Mouse (Mus musculus) hindbrain, embryonic 16.5 days (tissue): ENCODE data around the gene Blzf1. TPM values are rescaled to one million over a fixed set of nuclear protein-coding genes. Genes with fewer than 3 reads are reported as not detected.
A peak's percentile ranks its signal among the peaks of the same experiment; 100 is the strongest.

ENCODE experiments used
- ATAC-seq: fragments of 200-750 bp; cut with Nextera tagmentation; 2 replicates; pipeline ENCODE4 v1.8.0; 2017; ENCODE audit warnings: moderate TSS enrichment, moderate library complexity
- H3K27ac ChIP-seq: fragments of 300-500 bp; sonication (generic); 2 replicates; pipeline ENCODE4 v1.5.1; 2014; ENCODE audit warnings: low read depth, mild to moderate bottlenecking, control low read depth, low read length, moderate library complexity
- H3K27me3 ChIP-seq: fragments of 300-500 bp; sonication (generic); replicated peaks from 2 replicates; pipeline ENCODE4 v1.6.1; 2014; ENCODE audit warnings: low read length; ENCODE audit not compliant: control insufficient read depth, insufficient read depth
- H3K36me3 ChIP-seq: fragments of 300-500 bp; sonication (generic); 2 replicates; pipeline ENCODE4 v1.6.1; 2014; ENCODE audit warnings: mild to moderate bottlenecking, low read length, moderate library complexity, mixed read lengths; ENCODE audit not compliant: control insufficient read depth, insufficient read depth
- H3K4me1 ChIP-seq: fragments of 300-500 bp; sonication (generic); 2 replicates; pipeline ENCODE4 v1.6.1; 2014; ENCODE audit warnings: low read depth, low read length; ENCODE audit not compliant: control insufficient read depth, insufficient read depth
- H3K4me2 ChIP-seq: fragments of 300-500 bp; sonication (generic); 2 replicates; pipeline ENCODE4 v1.6.1; 2014; ENCODE audit warnings: mild to moderate bottlenecking, low read length, control low read depth, moderate library complexity
- H3K4me3 ChIP-seq: fragments of 300-500 bp; sonication (generic); 2 replicates; pipeline ENCODE4 v1.5.1; 2014; ENCODE audit warnings: mild to moderate bottlenecking, low read length, control low read depth, moderate library complexity
- H3K9ac ChIP-seq: fragments of 300-500 bp; sonication (generic); 2 replicates; pipeline ENCODE4 v1.6.1; 2014; ENCODE audit warnings: low read depth, mild to moderate bottlenecking, control low read depth, low read length, moderate library complexity
- H3K9me3 ChIP-seq: fragments of 300-500 bp; sonication (generic); 2 replicates; pipeline ENCODE4 v1.6.1; 2014; ENCODE audit warnings: mild to moderate bottlenecking, low read length, moderate library complexity; ENCODE audit not compliant: control insufficient read depth
- WGBS: fragments of 180-500 bp; shearing (Covaris S2); extraction: QIAGEN DNeasy Blood & Tissue Kit; methylation state at CpG from one replicate; pipeline ENCODE4 v1.1.7; 2014; 5-methylcytosine and 5-hydroxymethylcytosine counted together
- polyA plus RNA-seq: library from polyadenylated mRNA; unstranded; fragments of >200 nt; fragmentation: Nextera tagmentation; extraction: Ambion mirVana; gene quantifications from 2 replicates; pipeline ENCODE4 v1.2.1, GENCODE M21; 2015

The Blzf1 gene
- polyA plus RNA-seq, 1 experiment from 2014 or later, result 31.3 TPM

- H3K9ac ChIP-seq, result no peak overlapping the region
- no peak overlapping the region for H3K4me3 ChIP-seq
- peaks cover 21% of the 10 kb centered on the region for H3K4me1 ChIP-seq
- H3K9me3 ChIP-seq, result no peaks in the 10 kb centered on the region
- no peaks in the 10 kb centered on the region for H3K27me3 ChIP-seq
- H3K27ac ChIP-seq, result no peak overlapping the region
- ATAC-seq, result no peak
- no peak overlapping the region for H3K4me2 ChIP-seq
- 87% methylated on average over 1 of the region's 1 CpGs for WGBS
- H3K36me3 ChIP-seq, result no peaks in the 10 kb centered on the region
Observed at GRCm38 (mm10) chr1:164251438-164251837, 55.9 kb downstream of the Blzf1 start.

GRCm38 (mm10) chr1:164250391-164251150 is 56.7 kb downstream of the Blzf1 start:
- no peak overlapping the region for H3K9ac ChIP-seq
- peak overlapping the region; percentile 76 for H3K4me2 ChIP-seq
- H3K4me1 ChIP-seq, result peaks cover 21% of the 10 kb centered on the region
- 61% methylated on average over 8 of the region's 8 CpGs for WGBS
- no peaks in the 10 kb centered on the region for H3K36me3 ChIP-seq
- H3K27me3 ChIP-seq, result no peaks in the 10 kb centered on the region
- no peak for ATAC-seq
- no peaks in the 10 kb centered on the region for H3K9me3 ChIP-seq
- H3K4me3 ChIP-seq, result peak overlapping the region; percentile 57
- H3K27ac ChIP-seq, result no peak overlapping the region

GRCm38 (mm10) chr1:164249332-164249711 is 58.0 kb downstream of the Blzf1 start:
- Histone ChIP-seq H3K9ac (peak overlapping the region; percentile 77), H3K27me3 (no peaks in the 10 kb centered on the region), H3K9me3 (no peaks in the 10 kb centered on the region), H3K4me2 (peak overlapping the region; percentile 76), H3K27ac (peak overlapping the region; percentile 59), H3K4me1 (peaks cover 21% of the 10 kb centered on the region), H3K36me3 (no peaks in the 10 kb centered on the region), H3K4me3 (peak overlapping the region; percentile 57)
- no peak for ATAC-seq
- under 1% methylated on average over 33 of the region's 33 CpGs for WGBS

GRCm38 (mm10) chr1:164248465-164249331 is 58.6 kb downstream of the Blzf1 start, which contains the start of gene Slc19a2:
Slc19a2 (plus strand) TSS chr1:164249046.
- peak; percentile 96 for ATAC-seq
- Histone ChIP-seq H3K36me3 (no peaks in the 10 kb centered on the region), H3K4me2 (peak within 1 kb of the TSS; percentile 76), H3K27me3 (no peaks in the 10 kb centered on the region), H3K9me3 (no peaks in the 10 kb centered on the region), H3K9ac (peak within 1 kb of the TSS; percentile 80), H3K27ac (peak within 1 kb of the TSS; percentile 79), H3K4me1 (peaks cover 21% of the 10 kb centered on the region), H3K4me3 (peak within 1 kb of the TSS; percentile 57)
- 0% methylated on average over 47 of the region's 79 CpGs for WGBS

DNA sequence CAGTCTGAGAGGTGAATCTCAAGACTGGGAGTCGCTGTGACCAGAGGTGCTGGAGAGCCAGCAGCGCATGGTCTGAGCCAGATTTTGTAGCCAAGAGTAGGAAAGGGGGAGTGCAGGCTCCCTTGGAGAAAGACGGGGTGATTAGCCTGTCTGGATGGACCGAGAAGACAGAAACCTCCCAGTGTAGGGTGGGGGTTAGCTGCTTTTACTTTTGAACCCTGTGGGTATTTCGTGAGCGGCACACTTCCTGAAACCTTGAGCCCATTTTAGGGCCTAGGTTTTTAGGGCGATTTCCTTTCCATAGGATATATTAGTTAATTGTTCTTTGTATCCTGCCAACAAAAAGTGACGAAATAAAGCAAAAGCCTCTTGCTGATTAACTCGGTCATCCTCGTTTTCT is 59.3 kb downstream of the Blzf1 start:
- H3K27ac ChIP-seq, result peak overlapping the region; percentile 79; the same call in 1 of the 2 replicates
- no peaks in the 10 kb centered on the region for H3K36me3 ChIP-seq
- peak overlapping the region; percentile 80 for H3K9ac ChIP-seq
- no peaks in the 10 kb centered on the region for H3K27me3 ChIP-seq
- peaks cover 21% of the 10 kb centered on the region for H3K4me1 ChIP-seq
- H3K4me3 ChIP-seq, result peak overlapping the region; percentile 57
- ATAC-seq, result no peak
- H3K9me3 ChIP-seq, result no peaks in the 10 kb centered on the region
- peak overlapping the region; percentile 76 for H3K4me2 ChIP-seq
- WGBS, result 6% methylated on average over 10 of the region's 10 CpGs

- Histone ChIP-seq H3K9me3 (no peaks in the 10 kb centered on the region), H3K4me2 (peak overlapping the region; percentile 76), H3K4me1 (peaks cover 21% of the 10 kb centered on the region), H3K4me3 (no peak overlapping the region), H3K27ac (no peak overlapping the region), H3K36me3 (no peaks in the 10 kb centered on the region), H3K9ac (peak overlapping the region; percentile 6; the same call in 1 of the 2 replicates), H3K27me3 (no peaks in the 10 kb centered on the region)
- WGBS, result 37% methylated on average over 8 of the region's 8 CpGs
- ATAC-seq, result no peak
Observed at GRCm38 (mm10) chr1:164247442-164247841, 59.8 kb downstream of the Blzf1 start.

- WGBS, result 70% methylated on average over 8 of the region's 8 CpGs
- ATAC-seq, result no peak
Observed at GRCm38 (mm10) chr1:164242809-164243208, 64.5 kb downstream of the Blzf1 start.

DNA sequence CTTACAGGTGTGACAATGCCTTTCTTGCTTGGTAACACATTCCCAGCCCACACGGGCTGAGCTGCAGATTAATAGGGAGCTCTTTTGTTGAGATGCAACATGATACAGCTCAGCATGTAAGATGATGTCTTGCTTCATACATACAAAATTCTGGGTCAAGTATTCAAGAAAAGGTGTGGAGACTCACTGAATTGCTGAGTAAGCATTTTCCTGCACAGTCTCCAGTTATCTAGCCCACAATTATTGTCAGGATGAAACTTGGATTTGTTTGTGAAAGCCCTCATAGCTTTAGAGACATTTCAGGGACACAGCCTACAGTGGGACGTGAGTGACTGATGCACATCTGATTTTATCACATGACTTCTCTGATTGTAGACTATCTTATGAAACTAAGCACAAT is 65.8 kb downstream of the Blzf1 start:
- ATAC-seq, result no peak
- no peaks in the 10 kb centered on the region for H3K4me1 ChIP-seq
- WGBS, result 87% methylated on average over 2 of the region's 2 CpGs

More at GRCm38 (mm10) chr1:164242809-164243208, 64.5 kb downstream of the Blzf1 start:
- no peak overlapping the region for H3K4me3 ChIP-seq
- no peaks in the 10 kb centered on the region for H3K27me3 ChIP-seq
- no peak overlapping the region for H3K9ac ChIP-seq
- H3K36me3 ChIP-seq, result no peaks in the 10 kb centered on the region
- H3K4me1 ChIP-seq, result peaks cover 4% of the 10 kb centered on the region
- H3K27ac ChIP-seq, result no peak overlapping the region
- no peaks in the 10 kb centered on the region for H3K9me3 ChIP-seq
- no peak overlapping the region for H3K4me2 ChIP-seq

More for the DNA sequence above, 65.8 kb downstream of the Blzf1 start:
- Histone ChIP-seq H3K36me3 (no peaks in the 10 kb centered on the region), H3K4me2 (no peak overlapping the region), H3K27me3 (no peaks in the 10 kb centered on the region), H3K27ac (no peak overlapping the region), H3K9ac (no peak overlapping the region), H3K9me3 (no peaks in the 10 kb centered on the region), H3K4me3 (no peak overlapping the region)
